Comparison of ENCODE assay signal across 15 mouse cellular contexts in genomic region chr2:83396820-83397609, GRCm38 (mm10).
A peak's percentile ranks its signal among the peaks of the same experiment; 100 is the strongest.
DNase-seq lines count a peak whose midpoint lies in the region; ATAC-seq and TF ChIP-seq lines count a peak whose summit lies in the region.
"Had no signal": no experiment of that assay in that cellular context is flagged by ENCODE, and none has a peak within 500 bp of the region (broad histone marks: within the 10 kb centered on the region; RNA-seq: fewer than 3 reads in every experiment).

No protein-coding gene starts in this region.

- H3K27ac ChIP-seq in hindbrain, embryonic 10.5 days: no peak overlapping the region
- H3K27ac ChIP-seq in midbrain, embryonic 13.5 days: no peak overlapping the region
- H3K27ac ChIP-seq in kidney, adult 2 months (ENCODE audit: insufficient read depth, low read depth, low read length): no peak overlapping the region
- H3K27ac ChIP-seq: macrophage had no signal

- no peak for TF ChIP-seq POLR2A in kidney, adult 2 months (IDR thresholded peaks at IDR 0.05; ENCODE audit: low read depth, low read length)

- H3K4me1 ChIP-seq in hindbrain, embryonic 10.5 days (replicated peaks): peaks cover 12% of the 10 kb centered on the region
- peaks cover 6% of the 10 kb centered on the region; the same call in 1 of the 2 replicates for H3K4me1 ChIP-seq in midbrain, embryonic 13.5 days (replicated peaks)
- H3K4me1 ChIP-seq in kidney, adult 2 months (ENCODE audit: control insufficient read depth, insufficient read depth, low read length): no peaks in the 10 kb centered on the region

- no peak overlapping the region for H3K4me2 ChIP-seq in midbrain, embryonic 13.5 days (replicated peaks)
- H3K4me2 ChIP-seq: heart, embryonic 11.5 days had no signal

- ATAC-seq in midbrain, embryonic 13.5 days: peak; percentile 55; the same call in 1 of the 2 replicates
- ATAC-seq: CD4-positive, CD25-positive, alpha-beta regulatory T cell, adult 4 months; intestine, postnatal 0 days had no signal

- H3K27me3 ChIP-seq in hindbrain, embryonic 10.5 days (ENCODE audit: insufficient read depth, poor library complexity, severe bottlenecking): no peaks in the 10 kb centered on the region
- H3K27me3 ChIP-seq in midbrain, embryonic 13.5 days: no peaks in the 10 kb centered on the region
- H3K27me3 ChIP-seq in kidney, adult 2 months (replicated peaks; ENCODE audit: control insufficient read depth, insufficient read depth, low read length): no peaks in the 10 kb centered on the region

- DNase-seq in brain, embryonic 18.5 days (ENCODE audit: low read depth, low spot score): peak; percentile 2
- peak; percentile 6 for DNase-seq in embryo, embryonic 9.5 days (ENCODE audit: extremely low spot score)
- DNase-seq in hindbrain, embryonic 10.5 days (ENCODE audit: low spot score): peak; percentile 4
- DNase-seq in adrenal gland, adult 8-10 months: no peak
- DNase-seq in cerebellum, postnatal 25 days: no peak
- DNase-seq in kidney, adult 2 months: no peak
- DNase-seq: kidney, postnatal 36 days; liver; lung, adult 2 months; thymus, adult 18-20 months had no signal

- no peak overlapping the region for H3K4me3 ChIP-seq in hindbrain, embryonic 10.5 days
- no peak overlapping the region for H3K4me3 ChIP-seq in midbrain, embryonic 13.5 days (replicated peaks)
- no peak overlapping the region for H3K4me3 ChIP-seq in kidney, adult 2 months (ENCODE audit: insufficient read depth, low read depth, low read length)

- H3K36me3 ChIP-seq in hindbrain, embryonic 10.5 days: no peaks in the 10 kb centered on the region
- no peaks in the 10 kb centered on the region for H3K36me3 ChIP-seq in midbrain, embryonic 13.5 days
- H3K36me3 ChIP-seq in kidney, adult 2 months (ENCODE audit: control insufficient read depth, insufficient read depth, low read length): no peaks in the 10 kb centered on the region

- WGBS in hindbrain, embryonic 10.5 days: 27% methylated on average over 2 of the region's 2 CpGs
- WGBS in midbrain, embryonic 13.5 days: 23% methylated on average over 2 of the region's 2 CpGs
- WGBS in kidney, adult 2 months: 75% methylated on average over 2 of the region's 2 CpGs

- no peaks in the 10 kb centered on the region for H3K9me3 ChIP-seq in hindbrain, embryonic 10.5 days
- H3K9me3 ChIP-seq in midbrain, embryonic 13.5 days: no peaks in the 10 kb centered on the region

- H3K9ac ChIP-seq in midbrain, embryonic 13.5 days (replicated peaks): no peak overlapping the region

- no peak for TF ChIP-seq CTCF in kidney, adult 2 months (conservative IDR thresholded peaks at IDR 0.05; ENCODE audit: insufficient read depth, insufficient read length, low read depth, low read length)

Comparison
In these comparisons a context has a peak if more than half of its experiments do, and no peak if none do; other contexts are left out.
1. DNase-seq: peak in brain, embryonic 18.5 days (single experiment), embryo, embryonic 9.5 days (single experiment) and hindbrain, embryonic 10.5 days (single experiment); none in adrenal gland, adult 8-10 months (single experiment), cerebellum, postnatal 25 days (0 of 2) and kidney, adult 2 months (single experiment).